Mouse (Mus musculus) kidney, adult 11 months (tissue): ENCODE data around the gene Sectm1b.
"Not testable (repeated sequence)": the region's sequence is repeated elsewhere in the genome, so short reads cannot be mapped to it uniquely, and the experiment has no call there.

Experiments
- DNase-seq: peaks from one replicate; pipeline ENCODE4 v3.0.0; 2022

Gene Sectm1b

DNA sequence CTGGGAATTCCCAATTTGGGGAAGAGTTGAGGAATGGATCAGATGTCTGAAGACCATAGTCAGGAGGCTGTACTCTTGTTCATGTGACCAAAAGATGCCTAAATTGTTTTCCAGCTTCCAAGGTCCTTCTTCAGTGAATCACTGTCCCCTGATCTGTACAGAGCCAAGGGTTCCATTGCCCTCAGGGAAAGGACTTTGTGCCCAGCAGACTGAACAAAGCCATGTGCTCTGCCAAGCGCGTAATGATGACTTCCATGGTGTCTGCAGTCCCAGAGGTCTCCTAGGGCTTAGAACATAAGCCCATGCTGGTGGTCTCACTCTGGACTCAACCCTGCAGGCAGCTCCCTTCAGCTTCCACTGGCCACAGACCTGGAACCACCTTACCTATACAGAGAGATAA, 4.5 kb upstream of the Sectm1b start:
- peak; percentile 44 for DNase-seq

GRCm38 (mm10) chr11:121064197-121064596, 828 bp upstream of the Sectm1b start:
- DNase-seq = no peak

DNA sequence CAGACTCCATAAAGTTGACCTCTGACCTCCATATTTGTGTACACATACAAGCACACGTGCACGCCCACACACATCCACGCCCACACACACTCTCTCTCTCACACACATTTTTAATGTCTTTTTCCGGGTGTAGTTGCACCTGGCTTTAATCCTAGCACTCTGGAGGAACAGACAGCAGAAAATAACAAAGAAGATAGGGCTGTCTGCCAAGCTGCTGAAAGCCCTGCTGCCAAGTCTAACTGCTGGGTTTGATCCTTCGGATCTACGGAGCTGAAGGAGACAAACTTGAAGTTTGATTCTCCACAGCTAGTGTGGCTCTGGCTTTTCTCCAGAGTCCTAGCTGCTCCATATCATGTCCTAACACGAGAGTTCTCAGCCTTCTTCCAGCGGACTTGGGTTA, 1.8 kb downstream of the Sectm1b start:
- DNase-seq = no peak

DNA sequence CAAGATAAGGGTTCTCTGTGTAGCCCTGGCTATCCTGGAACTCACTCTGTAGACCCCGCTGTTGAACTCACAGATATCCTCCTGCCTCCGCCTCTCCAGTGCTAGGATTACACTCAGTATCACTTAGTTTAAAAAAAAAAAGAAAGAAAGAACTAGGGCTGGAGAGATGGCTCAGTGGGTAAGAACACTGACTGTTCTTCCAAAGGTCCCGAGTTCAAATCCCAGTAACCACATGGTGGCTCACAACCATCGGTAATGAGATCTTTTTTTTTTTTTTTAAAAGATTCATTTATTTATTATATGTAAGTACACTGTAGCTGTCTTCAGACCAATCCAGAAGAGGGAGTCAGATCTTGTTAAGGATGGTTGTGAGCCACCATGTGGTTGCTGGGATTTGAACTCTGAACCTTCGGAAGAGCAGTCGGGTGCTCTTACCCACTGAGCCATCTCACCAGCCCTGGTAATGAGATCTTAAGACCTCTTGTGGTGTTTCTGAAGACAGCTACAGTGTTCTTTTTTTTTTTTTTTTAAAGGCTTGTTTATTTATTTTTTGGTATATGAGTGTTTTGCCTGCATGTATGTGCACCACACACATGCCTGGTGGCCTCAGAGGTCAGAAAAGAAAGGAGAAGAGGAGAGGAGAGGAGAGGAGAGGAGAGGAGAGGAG, 2.8 kb downstream of the Sectm1b start:
- not testable (repeated sequence) for DNase-seq

- DNase-seq = no peak
Observed at GRCm38 (mm10) chr11:121059471-121059870, 3.9 kb downstream of the Sectm1b start.

DNA sequence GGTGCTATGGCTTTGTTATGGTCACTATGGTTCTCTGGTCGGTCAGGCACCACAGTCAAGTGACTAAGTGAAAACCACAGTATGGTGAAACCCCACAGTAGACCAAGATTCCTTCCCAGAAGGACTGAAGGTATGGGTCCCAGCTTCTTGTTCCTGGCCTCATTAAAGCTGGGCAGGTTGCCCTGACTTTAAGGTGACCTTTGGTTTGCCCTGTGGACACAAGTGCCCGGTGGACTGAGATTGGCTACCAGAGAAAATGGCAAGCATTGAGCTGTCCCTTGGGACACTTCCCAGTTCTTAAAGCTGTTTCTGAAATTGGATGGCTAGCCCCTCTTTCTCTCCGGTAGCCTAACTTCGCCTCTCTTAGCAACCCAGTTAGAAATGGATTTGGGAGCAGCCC, 4.4 kb downstream of the Sectm1b start:
- peak; percentile 57 for DNase-seq

GRCm38 (mm10) chr11:121058122-121058521, 5.2 kb downstream of the Sectm1b start:
- peak; percentile 95 for DNase-seq

DNA sequence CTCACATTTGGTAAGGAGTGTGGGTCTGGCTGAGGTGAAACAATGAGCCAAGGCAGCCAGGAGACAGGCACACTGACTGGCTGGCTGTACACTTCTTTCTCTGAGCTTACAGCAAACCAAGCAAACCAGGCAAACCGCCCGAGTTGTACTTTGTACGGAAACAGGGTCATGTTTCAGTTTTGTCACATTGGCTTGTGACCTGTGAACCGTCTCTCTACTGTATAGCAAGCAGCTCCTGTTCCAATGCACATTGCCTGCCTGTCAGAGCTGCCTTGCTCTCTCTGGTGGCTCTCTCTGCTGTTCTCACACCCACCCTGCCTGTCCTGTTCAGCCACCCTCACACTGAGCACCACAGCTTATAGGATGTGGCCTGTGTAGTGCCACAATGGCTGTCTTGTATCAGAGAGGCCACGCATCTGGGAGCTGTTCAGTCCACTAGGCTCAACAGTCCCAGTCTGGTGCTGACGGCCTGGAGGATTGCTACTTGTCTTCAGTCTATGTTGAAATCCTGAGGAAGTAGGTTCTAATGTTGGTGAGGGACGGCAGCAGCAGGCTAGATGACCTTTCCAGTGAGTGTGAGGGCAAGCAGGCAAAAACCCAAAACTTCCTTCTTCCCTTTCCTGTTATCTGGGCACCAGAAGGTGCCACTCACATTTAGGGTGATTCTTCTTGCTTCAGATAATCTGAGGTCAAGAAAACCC, 6.7 kb downstream of the Sectm1b start:
- DNase-seq = peak; percentile 86

DNA sequence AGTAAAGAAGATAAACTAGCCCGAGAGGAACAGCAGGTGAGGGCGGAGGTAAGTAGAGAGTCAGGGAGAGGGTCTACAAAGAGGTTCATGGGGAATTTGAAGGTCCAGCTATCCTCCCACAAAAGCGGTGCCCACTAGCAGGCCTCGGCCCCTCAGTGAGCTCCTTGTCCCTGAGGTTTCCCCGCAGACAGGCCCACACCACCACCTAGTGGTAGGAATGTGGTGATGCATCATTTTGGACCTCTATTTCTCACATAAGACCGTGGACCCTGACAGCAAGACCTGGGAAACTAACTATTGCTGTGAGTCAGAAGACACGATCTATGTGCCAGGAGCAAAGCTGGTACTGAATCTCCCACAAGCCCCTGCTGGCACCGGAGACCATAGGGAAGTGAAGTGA, 9.8 kb downstream of the Sectm1b start:
- DNase-seq = peak; percentile 81

DNA sequence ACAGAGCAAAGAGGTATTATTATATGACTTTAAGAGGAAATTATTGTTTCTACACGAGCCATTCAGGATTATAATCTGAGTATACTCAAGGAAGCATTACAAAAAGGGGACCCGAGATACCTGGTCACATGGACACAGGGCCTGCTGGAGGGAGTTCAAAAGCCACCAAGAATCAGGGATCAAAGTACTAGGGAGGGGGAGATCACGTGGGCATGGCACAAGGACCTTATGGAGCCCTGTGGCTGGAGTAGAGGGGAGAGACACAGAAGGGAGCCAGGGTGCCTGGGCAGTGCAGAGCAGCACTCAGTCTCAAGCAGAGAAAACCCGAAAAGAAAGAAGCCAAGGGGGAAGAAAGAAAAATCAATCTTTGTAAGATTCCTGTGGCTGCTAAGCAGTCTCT, 11.0 kb downstream of the Sectm1b start:
- DNase-seq = peak; percentile 73

GRCm38 (mm10) chr11:121051793-121052192, 11.6 kb downstream of the Sectm1b start:
- DNase-seq = no peak

DNA sequence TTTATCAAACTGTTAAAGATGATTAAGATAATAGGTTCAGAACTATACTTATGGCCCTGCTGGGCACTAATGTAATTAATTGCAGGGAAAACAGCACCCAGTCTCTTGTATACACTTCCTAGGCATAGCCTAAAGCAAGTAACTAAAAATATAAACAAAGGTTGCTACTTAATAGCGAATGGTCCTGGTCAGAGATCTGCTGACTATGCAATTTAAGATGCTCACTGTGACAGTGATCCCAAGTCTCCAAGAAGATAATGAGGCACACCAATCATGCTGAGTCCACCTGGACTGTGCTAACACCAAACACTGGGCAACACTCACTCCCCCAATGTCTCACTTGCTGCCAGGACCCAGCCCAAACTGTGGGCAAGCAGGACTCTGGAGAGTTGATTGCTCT, 13.5 kb downstream of the Sectm1b start:
- no peak for DNase-seq

DNA sequence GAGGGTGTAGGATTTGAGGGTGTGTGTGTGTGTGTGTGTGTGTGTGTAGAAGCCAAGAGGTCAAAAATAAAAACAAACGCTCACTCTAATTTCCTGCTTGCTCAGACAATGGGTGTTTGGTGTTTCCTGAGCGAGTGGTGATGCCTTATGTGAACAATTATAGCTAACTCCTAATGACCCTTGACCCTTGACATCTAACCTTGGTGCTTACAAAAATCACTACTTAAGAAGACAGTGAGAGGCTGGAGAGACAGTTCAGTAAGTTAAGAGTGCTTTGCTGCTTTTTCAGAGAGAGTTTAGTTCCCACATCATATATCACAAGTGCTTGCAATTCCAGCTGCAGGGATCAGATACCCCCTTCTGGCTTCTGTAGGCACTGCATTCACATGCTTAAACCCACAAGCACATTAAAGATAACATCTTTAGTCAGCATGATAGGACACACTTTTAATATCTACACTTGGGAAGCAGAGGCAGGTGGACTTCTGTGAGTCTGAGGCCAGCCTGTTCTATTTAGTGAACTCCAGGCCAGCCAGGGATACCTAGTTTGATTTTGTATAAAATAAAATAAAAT, 15.5 kb downstream of the Sectm1b start:
- no peak for DNase-seq

- DNase-seq = no peak
Observed at GRCm38 (mm10) chr11:121045286-121045685, 18.1 kb downstream of the Sectm1b start.

GRCm38 (mm10) chr11:121043025-121043424, 20.3 kb downstream of the Sectm1b start:
- DNase-seq = not testable (repeated sequence)

DNA sequence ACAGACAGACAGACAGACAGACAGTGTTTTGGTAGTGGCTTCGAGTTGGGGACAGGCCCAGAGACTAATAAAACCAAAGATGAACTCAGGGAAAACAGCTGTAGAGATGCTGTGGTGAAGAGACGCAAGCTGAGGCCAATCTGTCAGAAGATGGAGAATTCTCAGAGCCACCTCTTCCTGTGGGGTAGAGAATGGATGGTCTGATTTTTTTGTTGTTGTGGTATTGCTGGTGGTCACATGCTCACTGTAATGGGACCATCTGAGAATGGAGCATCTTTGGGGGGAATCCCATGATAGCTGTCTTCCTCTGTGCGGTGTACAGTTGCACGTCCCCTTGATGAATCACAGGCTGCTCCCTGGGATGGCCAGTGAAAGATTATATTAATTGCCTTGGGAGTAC, 20.9 kb downstream of the Sectm1b start:
- no peak for DNase-seq

DNA sequence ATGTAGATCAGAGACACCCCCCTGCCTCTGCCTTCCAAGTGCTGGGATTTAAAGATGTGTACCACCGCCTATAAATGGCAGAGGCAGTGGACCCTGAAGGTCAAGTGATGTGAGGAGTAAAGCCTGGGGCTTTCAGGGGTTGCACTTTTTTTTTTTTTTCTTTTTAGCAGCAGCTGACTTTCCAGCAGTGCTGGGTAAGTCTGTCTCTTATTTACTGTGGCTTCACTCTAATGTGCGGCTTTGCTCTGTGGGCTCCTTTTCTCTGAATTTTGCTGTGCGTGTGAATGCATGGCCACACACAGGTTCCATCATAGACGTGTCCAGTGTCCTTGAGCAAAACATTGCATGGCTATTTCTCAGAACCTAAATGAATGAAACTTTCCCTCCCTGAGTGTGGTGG, 21.7 kb downstream of the Sectm1b start:
- DNase-seq = no peak

GRCm38 (mm10) chr11:121041212-121041611, 22.2 kb downstream of the Sectm1b start:
- peak; percentile 67 for DNase-seq

DNA sequence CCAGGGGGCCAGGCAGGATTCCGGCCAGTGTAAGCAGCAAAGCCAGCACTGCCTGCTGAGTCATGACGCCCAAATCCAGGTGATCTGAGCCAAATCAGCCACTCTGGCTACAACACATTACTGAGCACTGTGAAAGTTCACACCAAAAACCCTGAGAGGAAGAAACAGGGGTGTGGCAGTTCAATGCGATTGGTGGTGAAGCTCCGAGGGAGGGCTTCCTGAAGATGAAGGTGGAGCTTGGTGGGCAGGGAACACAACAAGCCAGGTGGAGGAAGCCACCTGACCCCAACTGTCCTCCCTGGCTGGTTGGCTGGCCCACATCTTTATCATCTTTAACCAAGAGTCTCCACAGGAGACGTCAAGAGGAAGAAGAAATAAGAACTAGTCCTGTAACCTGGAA, 24.1 kb downstream of the Sectm1b start, which contains the start of gene Cd7:
Gene Cd7 (minus strand): TSS at position 117 of the 400 bp plus-strand sequence.
- no peak for DNase-seq

GRCm38 (mm10) chr11:121038366-121039240, 24.8 kb downstream of the Sectm1b start:
- no peak for DNase-seq

DNA sequence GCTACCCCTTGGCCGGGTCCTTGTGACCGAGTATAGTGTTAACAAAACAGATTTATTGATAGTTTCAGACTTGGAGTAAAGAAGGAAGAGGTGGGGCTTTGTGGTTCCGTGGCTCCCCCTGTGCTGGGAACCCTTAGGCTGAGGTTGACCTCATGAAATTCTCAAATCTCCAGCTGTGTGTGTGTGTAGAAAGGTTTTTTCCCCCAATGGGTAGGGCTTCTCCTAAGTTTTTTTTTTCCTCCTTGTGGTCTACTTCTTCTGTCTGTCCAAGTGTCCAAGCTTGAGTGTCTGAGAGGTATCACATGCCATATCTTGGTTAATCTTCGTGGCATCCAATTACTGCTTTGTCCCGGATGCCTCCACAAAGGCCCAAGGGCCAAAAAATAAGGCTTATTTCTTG, 30.3 kb downstream of the Sectm1b start:
- DNase-seq = no peak

- no peak for DNase-seq
Observed at GRCm38 (mm10) chr11:121027259-121027658, 36.1 kb downstream of the Sectm1b start.

- DNase-seq = no peak
Observed at GRCm38 (mm10) chr11:121024163-121024562, 39.2 kb downstream of the Sectm1b start.
